Mouse (Mus musculus): ENCODE results near the gene Trp53inp2. TPM values are rescaled to one million over a fixed set of nuclear protein-coding genes. Genes with fewer than 3 reads are reported as not detected.
A peak's percentile ranks its signal among the peaks of the same experiment; 100 is the strongest.

The Trp53inp2 gene
- total and polyA plus RNA-seq, 2 experiments, result 60.6 to 98.7 TPM

- Histone ChIP-seq H3K27ac (replicated peaks; ENCODE audit: insufficient read depth, low read depth, low read length) (peak overlapping the region; percentile 99), H3K4me1 (ENCODE audit: control insufficient read depth, insufficient read depth, low read length) (peaks cover 33% of the 10 kb centered on the region), H3K4me3 (ENCODE audit: insufficient read depth, low read depth, low read length) (peak overlapping the region; percentile 51), H3K9ac (ENCODE audit: low read depth, low read length) (peak overlapping the region; percentile 87), H3K27me3 (ENCODE audit: control insufficient read depth, insufficient read depth, low read length) (no peaks in the 10 kb centered on the region), H3K79me2 (ENCODE audit: control insufficient read depth, insufficient read depth, low read length) (peaks cover 16% of the 10 kb centered on the region; the same call in 1 of the 2 replicates), H3K36me3 (ENCODE audit: control insufficient read depth, insufficient read depth, low read length) (peaks cover 19% of the 10 kb centered on the region)
- no peak for TF ChIP-seq CTCF (IDR thresholded peaks at IDR 0.05; ENCODE audit: low read depth, low read length)
- TF ChIP-seq POLR2A (IDR thresholded peaks at IDR 0.05; ENCODE audit: extremely low read depth, insufficient read depth, low read length), result no peak
- DNase-seq (ENCODE audit: extremely low read depth, low read depth, low spot score), result peak; percentile 87
- 5% methylated on average over 11 of the region's 11 CpGs for WGBS
Measured at GRCm38 (mm10) chr2:155381060-155381437, 190 bp downstream of the Trp53inp2 start.

- DNase-seq (ENCODE audit: extremely low read depth, low read depth, low spot score), result peak; percentile 94
- peaks cover 21% of the 10 kb centered on the region for H3K36me3 ChIP-seq (ENCODE audit: control insufficient read depth, insufficient read depth, low read length)
- peaks cover 33% of the 10 kb centered on the region for H3K4me1 ChIP-seq (ENCODE audit: control insufficient read depth, insufficient read depth, low read length)
- peaks cover 16% of the 10 kb centered on the region; the same call in 1 of the 2 replicates for H3K79me2 ChIP-seq (ENCODE audit: control insufficient read depth, insufficient read depth, low read length)
- peak overlapping the region; percentile 78 for H3K4me3 ChIP-seq (ENCODE audit: insufficient read depth, low read depth, low read length)
- H3K27ac ChIP-seq (replicated peaks; ENCODE audit: insufficient read depth, low read depth, low read length), result peak overlapping the region; percentile 99
- WGBS, result under 1% methylated on average over 68 of the region's 68 CpGs
- peak overlapping the region; percentile 96 for H3K9ac ChIP-seq (ENCODE audit: low read depth, low read length)
- no peaks in the 10 kb centered on the region for H3K27me3 ChIP-seq (ENCODE audit: control insufficient read depth, insufficient read depth, low read length)
- TF ChIP-seq POLR2A (IDR thresholded peaks at IDR 0.05; ENCODE audit: extremely low read depth, insufficient read depth, low read length) (peak; percentile 69), CTCF (IDR thresholded peaks at IDR 0.05; ENCODE audit: low read depth, low read length) (no peak)
Measured at GRCm38 (mm10) chr2:155381643-155382331, 928 bp downstream of the Trp53inp2 start.

- peak overlapping the region; percentile 92 for H3K9ac ChIP-seq (ENCODE audit: low read depth, low read length)
- peak overlapping the region; percentile 97 for H3K27ac ChIP-seq (replicated peaks; ENCODE audit: insufficient read depth, low read depth, low read length)
- WGBS, result 7% methylated on average over 6 of the region's 6 CpGs
Measured at GRCm38 (mm10) chr2:155382332-155382700, 1.5 kb downstream of the Trp53inp2 start.

GRCm38 (mm10) chr2:155382791-155383438, 2.1 kb downstream of the Trp53inp2 start:
- no peaks in the 10 kb centered on the region for H3K27me3 ChIP-seq (ENCODE audit: control insufficient read depth, insufficient read depth, low read length)
- WGBS, result 22% methylated on average over 2 of the region's 2 CpGs
- H3K27ac ChIP-seq (replicated peaks; ENCODE audit: insufficient read depth, low read depth, low read length), result peak overlapping the region; percentile 97
- H3K9ac ChIP-seq (ENCODE audit: low read depth, low read length), result peak overlapping the region; percentile 92
- no peak for TF ChIP-seq POLR2A (IDR thresholded peaks at IDR 0.05; ENCODE audit: extremely low read depth, insufficient read depth, low read length)
- TF ChIP-seq CTCF (IDR thresholded peaks at IDR 0.05; ENCODE audit: low read depth, low read length), result 0 out of 2 replicates have a peak, but pooled peaks have one; percentile 11
- peak; percentile 47 for DNase-seq (ENCODE audit: extremely low read depth, low read depth, low spot score)
- H3K4me3 ChIP-seq (ENCODE audit: insufficient read depth, low read depth, low read length), result peak overlapping the region; percentile 78
- H3K36me3 ChIP-seq (ENCODE audit: control insufficient read depth, insufficient read depth, low read length), result peaks cover 33% of the 10 kb centered on the region
- peaks cover 34% of the 10 kb centered on the region for H3K4me1 ChIP-seq (ENCODE audit: control insufficient read depth, insufficient read depth, low read length)
- peaks cover 16% of the 10 kb centered on the region; the same call in 1 of the 2 replicates for H3K79me2 ChIP-seq (ENCODE audit: control insufficient read depth, insufficient read depth, low read length)

More at GRCm38 (mm10) chr2:155382332-155382700, 1.5 kb downstream of the Trp53inp2 start:
- H3K79me2 ChIP-seq (ENCODE audit: control insufficient read depth, insufficient read depth, low read length), result peaks cover 16% of the 10 kb centered on the region; the same call in 1 of the 2 replicates
- DNase-seq (ENCODE audit: extremely low read depth, low read depth, low spot score), result no peak
- H3K27me3 ChIP-seq (ENCODE audit: control insufficient read depth, insufficient read depth, low read length), result no peaks in the 10 kb centered on the region
- H3K36me3 ChIP-seq (ENCODE audit: control insufficient read depth, insufficient read depth, low read length), result peaks cover 27% of the 10 kb centered on the region
- H3K4me1 ChIP-seq (ENCODE audit: control insufficient read depth, insufficient read depth, low read length), result peaks cover 33% of the 10 kb centered on the region
- peak overlapping the region; percentile 78 for H3K4me3 ChIP-seq (ENCODE audit: insufficient read depth, low read depth, low read length)
- TF ChIP-seq POLR2A (IDR thresholded peaks at IDR 0.05; ENCODE audit: extremely low read depth, insufficient read depth, low read length), result no peak
- TF ChIP-seq CTCF (IDR thresholded peaks at IDR 0.05; ENCODE audit: low read depth, low read length), result no peak

- Histone ChIP-seq H3K79me2 (ENCODE audit: control insufficient read depth, insufficient read depth, low read length) (peaks cover 16% of the 10 kb centered on the region; the same call in 1 of the 2 replicates), H3K27ac (replicated peaks; ENCODE audit: insufficient read depth, low read depth, low read length) (no peak overlapping the region), H3K9ac (ENCODE audit: low read depth, low read length) (no peak overlapping the region), H3K4me3 (ENCODE audit: insufficient read depth, low read depth, low read length) (no peak overlapping the region; the same call in 1 of the 2 replicates), H3K4me1 (ENCODE audit: control insufficient read depth, insufficient read depth, low read length) (peaks cover 22% of the 10 kb centered on the region), H3K27me3 (ENCODE audit: control insufficient read depth, insufficient read depth, low read length) (no peaks in the 10 kb centered on the region), H3K36me3 (ENCODE audit: control insufficient read depth, insufficient read depth, low read length) (peaks cover 51% of the 10 kb centered on the region)
- TF ChIP-seq CTCF (IDR thresholded peaks at IDR 0.05; ENCODE audit: low read depth, low read length), result peak; percentile 74
- no peak for TF ChIP-seq POLR2A (IDR thresholded peaks at IDR 0.05; ENCODE audit: extremely low read depth, insufficient read depth, low read length)
- peak; percentile 60 for DNase-seq (ENCODE audit: extremely low read depth, low read depth, low spot score)
- WGBS, result 32% methylated on average over 7 of the region's 7 CpGs
Measured at GRCm38 (mm10) chr2:155385090-155385489, 4.2 kb downstream of the Trp53inp2 start.
